Mouse (Mus musculus) left cerebral cortex, postnatal 25 days (tissue): ENCODE data around the gene Hipk2. TPM values are rescaled to one million over a fixed set of nuclear protein-coding genes. Genes with fewer than 3 reads are reported as not detected.

Experiments
- total RNA-seq, 2 experiments: library from RNA; stranded (reverse); gene quantifications; 2 replicates each; pipeline ENCODE4 v1.2.3; 2021

Hipk2 gene
- total RNA-seq, 2 experiments from 2014 or later, result 48.8 to 59.7 TPM

Other genes starting within 250 kb of the Hipk2 start
- gene Klrg2, start 238.9 kb downstream of the Hipk2 start, total RNA-seq, result under 1 TPM; 0.50 to 0.99 TPM
- gene Clec2l, start 213.1 kb downstream of the Hipk2 start, total RNA-seq, result 10 to 100 TPM; 87.5 to 89.3 TPM
- 1 to 10 TPM; 3.0 to 3.3 TPM for gene Tbxas1, start 761 bp downstream of the Hipk2 start, total RNA-seq
- gene Parp12, start 242.2 kb upstream of the Hipk2 start, total RNA-seq, result 1 to 10 TPM; 3.4 to 3.9 TPM